Mouse (Mus musculus): Measurements from ENCODE around the gene Gm45140. TPM values are rescaled to one million over a fixed set of nuclear protein-coding genes. Genes with fewer than 3 reads are reported as not detected.

Gm45140 gene
- 2.4 and 2.6 TPM in 2 replicates for polyA plus RNA-seq (2015; fragmentation: Nextera tagmentation; extraction: Ambion mirVana)

DNA sequence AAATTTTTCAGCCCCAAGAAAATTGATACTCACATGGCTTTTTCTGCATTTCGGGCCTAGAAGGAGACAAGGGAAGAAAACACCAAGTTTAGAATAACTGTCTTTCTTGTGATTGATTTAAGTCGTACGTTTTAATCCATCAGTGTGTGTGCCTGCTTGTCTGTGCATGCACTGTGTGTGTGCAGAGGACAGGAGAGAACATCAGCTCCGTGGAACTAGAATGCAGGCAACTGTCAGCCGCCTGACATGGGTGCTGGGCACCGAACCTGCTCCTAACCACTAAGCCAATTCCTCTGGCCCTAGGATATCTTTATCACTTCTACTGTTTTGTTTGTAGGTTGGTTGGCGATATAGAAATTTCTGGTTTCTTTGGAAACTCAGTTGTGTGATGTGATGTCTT is at the start of gene Gm45140:
Gm45140 (minus strand) TSS at position 101 of the 400 bp plus-strand sequence.
- no peak within 1 kb of the TSS for H3K4me3 ChIP-seq (ENCODE audit: low read length)
- H3K36me3 ChIP-seq (ENCODE audit: control insufficient read depth, insufficient read depth) = peaks cover 13% of the 10 kb centered on the region
- no peak within 1 kb of the TSS for H3K9ac ChIP-seq (ENCODE audit: low read length)
- no peaks in the 10 kb centered on the region for H3K27me3 ChIP-seq (ENCODE audit: control insufficient read depth, insufficient read depth, low read length)
- no peak within 1 kb of the TSS for H3K27ac ChIP-seq (ENCODE audit: low read length)
- 91% methylated on average over 7 of the region's 7 CpGs for WGBS
- peaks cover 8% of the 10 kb centered on the region for H3K4me1 ChIP-seq (ENCODE audit: control insufficient read depth, insufficient read depth, low read length)
- no peak within 1 kb of the TSS for H3K4me2 ChIP-seq (ENCODE audit: low read depth, low read length)
- no peaks in the 10 kb centered on the region for H3K9me3 ChIP-seq (replicated peaks; ENCODE audit: control insufficient read depth, low read length)
- ATAC-seq (replicated peaks; ENCODE audit: extremely low read depth, insufficient read depth, low FRiP score) = no peak

DNA sequence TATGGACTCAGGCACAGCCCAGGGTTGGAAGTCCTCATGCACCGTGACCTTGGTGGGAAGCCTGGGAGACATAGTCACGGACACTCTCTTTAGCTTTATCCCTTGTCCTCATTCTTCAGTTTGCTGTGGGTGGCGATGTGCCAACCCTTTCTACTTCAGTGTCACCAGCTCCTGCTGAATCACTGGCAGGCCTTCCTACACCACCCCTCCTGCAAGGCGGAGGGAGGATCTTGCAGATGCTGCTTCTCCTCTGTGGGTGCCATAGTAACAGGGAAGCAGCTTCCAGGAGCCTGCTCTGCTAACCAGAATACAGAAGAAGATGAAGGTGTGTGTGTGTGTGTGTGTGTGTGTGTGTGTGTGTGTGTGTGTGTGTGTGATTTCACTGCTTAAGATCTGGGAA is 47.2 kb upstream of the Gm45140 start:
- no peak overlapping the region for H3K4me3 ChIP-seq (ENCODE audit: low read length)
- H3K4me1 ChIP-seq (ENCODE audit: control insufficient read depth, insufficient read depth, low read length) = no peaks in the 10 kb centered on the region
- no peaks in the 10 kb centered on the region for H3K9me3 ChIP-seq (replicated peaks; ENCODE audit: control insufficient read depth, low read length)
- H3K27ac ChIP-seq (ENCODE audit: low read length) = no peak overlapping the region
- no peak for ATAC-seq (replicated peaks; ENCODE audit: extremely low read depth, insufficient read depth, low FRiP score)
- H3K4me2 ChIP-seq (ENCODE audit: low read depth, low read length) = no peak overlapping the region
- WGBS = 51% methylated on average over 4 of the region's 4 CpGs
- no peaks in the 10 kb centered on the region for H3K36me3 ChIP-seq (ENCODE audit: control insufficient read depth, insufficient read depth)
- no peaks in the 10 kb centered on the region for H3K27me3 ChIP-seq (ENCODE audit: control insufficient read depth, insufficient read depth, low read length)
- no peak overlapping the region for H3K9ac ChIP-seq (ENCODE audit: low read length)

DNA sequence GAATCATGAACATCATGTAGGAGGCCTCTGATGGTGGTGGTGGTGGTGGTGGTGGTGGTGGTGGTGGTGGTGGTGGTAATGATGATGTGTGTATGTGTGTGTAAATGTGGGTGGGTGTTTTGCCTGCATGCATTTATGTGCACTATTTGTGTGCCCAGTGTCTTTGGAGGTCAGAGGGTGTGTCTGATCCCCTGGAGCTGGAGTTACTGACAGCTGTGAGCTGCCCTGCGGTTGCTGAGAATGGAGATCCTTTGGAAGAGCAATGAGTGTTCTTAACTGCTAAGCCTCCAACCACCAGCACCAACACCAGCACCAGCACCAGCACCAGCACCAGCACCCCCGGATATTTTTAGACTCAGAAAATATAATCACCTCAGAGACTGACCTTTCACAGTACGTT is 46.6 kb upstream of the Gm45140 start:
- Histone ChIP-seq H3K27me3 (ENCODE audit: control insufficient read depth, insufficient read depth, low read length) (no peaks in the 10 kb centered on the region), H3K4me2 (ENCODE audit: low read depth, low read length) (no peak overlapping the region), H3K9me3 (replicated peaks; ENCODE audit: control insufficient read depth, low read length) (no peaks in the 10 kb centered on the region), H3K4me1 (ENCODE audit: control insufficient read depth, insufficient read depth, low read length) (no peaks in the 10 kb centered on the region), H3K4me3 (ENCODE audit: low read length) (no peak overlapping the region), H3K36me3 (ENCODE audit: control insufficient read depth, insufficient read depth) (no peaks in the 10 kb centered on the region), H3K27ac (ENCODE audit: low read length) (no peak overlapping the region), H3K9ac (ENCODE audit: low read length) (no peak overlapping the region)
- 63% methylated on average over 3 of the region's 3 CpGs for WGBS
- ATAC-seq (replicated peaks; ENCODE audit: extremely low read depth, insufficient read depth, low FRiP score) = no peak

DNA sequence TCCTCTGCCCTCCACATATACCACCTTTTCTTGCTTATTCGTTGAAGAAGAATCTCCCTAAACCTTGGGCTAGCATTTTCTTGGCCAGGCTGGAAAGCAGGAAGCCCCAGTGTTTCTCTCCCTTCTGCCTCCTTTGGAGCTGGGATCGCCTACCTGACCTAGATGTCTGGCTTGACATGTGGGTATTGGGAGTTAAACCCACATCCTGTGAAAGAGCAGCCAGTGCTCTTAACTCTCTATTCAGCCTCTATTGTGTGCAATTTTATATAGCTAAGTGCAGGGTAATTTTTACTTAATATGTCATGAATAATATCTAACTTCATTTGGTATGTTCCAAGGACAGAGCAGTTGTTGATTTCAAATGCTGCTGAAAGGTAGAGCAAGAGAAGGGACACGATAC is 44.0 kb upstream of the Gm45140 start:
- Histone ChIP-seq H3K4me3 (ENCODE audit: low read length) (no peak overlapping the region), H3K27me3 (ENCODE audit: control insufficient read depth, insufficient read depth, low read length) (no peaks in the 10 kb centered on the region), H3K9me3 (replicated peaks; ENCODE audit: control insufficient read depth, low read length) (no peaks in the 10 kb centered on the region), H3K9ac (ENCODE audit: low read length) (no peak overlapping the region), H3K27ac (ENCODE audit: low read length) (no peak overlapping the region), H3K36me3 (ENCODE audit: control insufficient read depth, insufficient read depth) (no peaks in the 10 kb centered on the region), H3K4me1 (ENCODE audit: control insufficient read depth, insufficient read depth, low read length) (no peaks in the 10 kb centered on the region), H3K4me2 (ENCODE audit: low read depth, low read length) (no peak overlapping the region)
- WGBS = 63% methylated on average over 3 of the region's 3 CpGs
- no peak for ATAC-seq (replicated peaks; ENCODE audit: extremely low read depth, insufficient read depth, low FRiP score)

DNA sequence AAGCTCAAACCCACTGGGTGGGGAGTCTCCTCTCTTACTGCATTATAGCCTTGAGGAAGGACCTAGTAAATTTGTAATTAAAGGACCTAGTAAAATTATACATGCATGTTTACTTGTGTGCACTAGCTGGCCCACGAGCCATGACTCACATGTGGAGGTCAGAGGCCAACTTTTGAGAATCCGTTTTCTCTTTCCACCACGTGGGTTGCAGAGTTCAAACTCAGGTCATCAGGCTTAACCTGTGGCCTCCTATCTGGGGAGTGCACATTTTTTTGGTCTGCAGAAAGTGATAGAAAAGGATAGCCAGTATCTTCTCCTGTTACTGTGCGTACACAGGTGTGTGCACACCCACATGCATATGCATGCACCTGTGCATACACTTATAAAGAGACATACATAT is 43.4 kb upstream of the Gm45140 start:
- WGBS = 39% methylated on average over 4 of the region's 4 CpGs
- Histone ChIP-seq H3K27me3 (ENCODE audit: control insufficient read depth, insufficient read depth, low read length) (no peaks in the 10 kb centered on the region), H3K36me3 (ENCODE audit: control insufficient read depth, insufficient read depth) (no peaks in the 10 kb centered on the region), H3K27ac (ENCODE audit: low read length) (no peak overlapping the region), H3K4me1 (ENCODE audit: control insufficient read depth, insufficient read depth, low read length) (no peaks in the 10 kb centered on the region), H3K4me2 (ENCODE audit: low read depth, low read length) (no peak overlapping the region), H3K9me3 (replicated peaks; ENCODE audit: control insufficient read depth, low read length) (no peaks in the 10 kb centered on the region), H3K9ac (ENCODE audit: low read length) (no peak overlapping the region), H3K4me3 (ENCODE audit: low read length) (no peak overlapping the region)
- no peak for ATAC-seq (replicated peaks; ENCODE audit: extremely low read depth, insufficient read depth, low FRiP score)

DNA sequence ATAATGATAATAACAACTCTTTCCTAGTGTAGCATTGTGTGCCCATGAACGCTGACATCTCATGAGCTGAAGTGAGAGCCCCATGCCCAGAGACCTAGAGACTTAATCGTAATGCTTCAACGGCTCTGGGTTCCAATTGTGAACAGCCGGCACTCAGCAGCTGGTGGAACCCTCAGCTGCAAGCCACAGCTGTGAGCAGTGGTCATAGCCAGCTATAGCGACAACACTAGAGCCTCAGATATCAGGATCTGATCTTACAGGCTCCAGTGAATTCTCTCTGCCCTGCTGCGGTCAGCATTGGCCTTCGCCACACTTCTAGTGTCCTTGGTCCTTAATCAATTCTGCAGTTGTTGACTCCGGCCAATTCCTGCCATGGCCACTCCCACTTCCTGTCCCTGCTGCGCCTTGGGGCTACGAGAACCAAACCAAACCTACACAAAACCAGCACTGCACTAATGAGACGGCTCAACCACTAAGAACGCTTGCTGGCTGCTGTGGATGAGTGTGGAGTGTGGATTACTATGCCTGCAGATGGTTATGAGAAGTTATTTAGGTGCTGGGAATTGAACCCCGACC is 40.6 kb upstream of the Gm45140 start:
- no peaks in the 10 kb centered on the region for H3K9me3 ChIP-seq (replicated peaks; ENCODE audit: control insufficient read depth, low read length)
- ATAC-seq (replicated peaks; ENCODE audit: extremely low read depth, insufficient read depth, low FRiP score) = no peak
- no peak overlapping the region for H3K9ac ChIP-seq (ENCODE audit: low read length)
- no peak overlapping the region for H3K4me3 ChIP-seq (ENCODE audit: low read length)
- no peaks in the 10 kb centered on the region for H3K4me1 ChIP-seq (ENCODE audit: control insufficient read depth, insufficient read depth, low read length)
- no peak overlapping the region for H3K27ac ChIP-seq (ENCODE audit: low read length)
- H3K27me3 ChIP-seq (ENCODE audit: control insufficient read depth, insufficient read depth, low read length) = no peaks in the 10 kb centered on the region
- WGBS = 64% methylated on average over 13 of the region's 13 CpGs
- no peaks in the 10 kb centered on the region for H3K36me3 ChIP-seq (ENCODE audit: control insufficient read depth, insufficient read depth)
- no peak overlapping the region for H3K4me2 ChIP-seq (ENCODE audit: low read depth, low read length)

DNA sequence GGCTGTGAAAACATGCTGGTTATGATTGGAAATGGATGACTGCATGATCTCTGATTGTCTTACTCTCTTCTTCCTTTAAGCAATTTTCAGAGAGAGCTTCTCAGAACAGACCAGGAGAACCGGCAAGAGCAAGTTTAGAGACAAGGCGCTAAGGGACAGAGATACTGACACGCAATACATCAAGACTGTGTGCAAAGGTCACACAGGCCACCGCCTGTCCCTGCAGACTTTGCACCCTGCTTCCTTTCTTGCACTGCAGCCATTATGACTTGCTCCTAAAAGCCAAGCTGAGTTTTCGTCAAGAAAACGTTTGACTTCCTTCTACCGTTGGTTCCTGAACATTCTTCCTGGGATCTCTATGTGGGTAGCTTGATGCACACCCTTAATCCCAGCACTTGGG is 40.0 kb upstream of the Gm45140 start:
- WGBS = 78% methylated on average over 7 of the region's 7 CpGs
- Histone ChIP-seq H3K4me2 (ENCODE audit: low read depth, low read length) (no peak overlapping the region), H3K9me3 (replicated peaks; ENCODE audit: control insufficient read depth, low read length) (no peaks in the 10 kb centered on the region), H3K27me3 (ENCODE audit: control insufficient read depth, insufficient read depth, low read length) (no peaks in the 10 kb centered on the region), H3K4me3 (ENCODE audit: low read length) (no peak overlapping the region), H3K27ac (ENCODE audit: low read length) (no peak overlapping the region), H3K36me3 (ENCODE audit: control insufficient read depth, insufficient read depth) (no peaks in the 10 kb centered on the region), H3K4me1 (ENCODE audit: control insufficient read depth, insufficient read depth, low read length) (no peaks in the 10 kb centered on the region), H3K9ac (ENCODE audit: low read length) (no peak overlapping the region)
- ATAC-seq (replicated peaks; ENCODE audit: extremely low read depth, insufficient read depth, low FRiP score) = no peak

DNA sequence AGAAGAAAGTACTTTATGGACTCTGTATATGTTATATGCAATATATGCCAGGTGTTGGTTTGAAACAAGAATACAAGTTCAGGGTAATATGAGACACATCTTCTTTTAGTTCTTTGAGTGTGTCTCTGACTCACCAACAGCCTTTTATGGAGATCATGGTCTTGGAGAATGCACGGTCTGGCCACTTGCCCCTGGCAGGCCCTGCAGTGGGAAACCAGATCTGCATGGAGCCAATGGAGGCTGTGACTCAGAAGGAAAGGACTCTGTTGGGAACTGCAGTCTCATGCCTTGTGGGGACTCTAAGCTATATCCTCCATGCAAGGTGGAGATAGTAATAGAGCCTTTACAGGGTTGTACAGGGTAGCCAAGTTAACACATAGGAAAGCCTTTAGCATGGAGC is 39.5 kb upstream of the Gm45140 start:
- Histone ChIP-seq H3K36me3 (ENCODE audit: control insufficient read depth, insufficient read depth) (no peaks in the 10 kb centered on the region), H3K4me2 (ENCODE audit: low read depth, low read length) (no peak overlapping the region), H3K4me3 (ENCODE audit: low read length) (no peak overlapping the region), H3K4me1 (ENCODE audit: control insufficient read depth, insufficient read depth, low read length) (no peaks in the 10 kb centered on the region), H3K27ac (ENCODE audit: low read length) (no peak overlapping the region), H3K27me3 (ENCODE audit: control insufficient read depth, insufficient read depth, low read length) (no peaks in the 10 kb centered on the region), H3K9ac (ENCODE audit: low read length) (no peak overlapping the region), H3K9me3 (replicated peaks; ENCODE audit: control insufficient read depth, low read length) (no peaks in the 10 kb centered on the region)
- 71% methylated on average over 1 of the region's 1 CpGs for WGBS
- ATAC-seq (replicated peaks; ENCODE audit: extremely low read depth, insufficient read depth, low FRiP score) = no peak

DNA sequence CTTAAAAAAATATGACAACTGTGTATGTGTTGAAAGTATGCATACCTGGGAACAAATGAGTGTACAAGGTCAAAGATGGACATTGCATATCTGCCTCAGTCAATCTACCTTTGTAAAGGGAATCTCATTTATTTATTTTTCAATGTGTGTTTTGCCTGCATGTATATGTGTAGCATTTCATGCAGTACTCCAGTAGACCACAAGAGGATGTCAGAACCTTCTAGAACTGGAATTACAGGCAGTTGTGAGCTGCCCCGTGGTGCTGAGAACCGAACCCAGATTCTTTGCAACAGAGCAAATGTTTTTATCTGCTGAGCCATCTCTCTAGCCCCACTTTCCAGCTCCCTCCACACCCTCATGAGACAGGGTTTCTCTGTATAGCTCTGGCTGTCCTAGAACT is 38.4 kb upstream of the Gm45140 start:
- no peaks in the 10 kb centered on the region for H3K9me3 ChIP-seq (replicated peaks; ENCODE audit: control insufficient read depth, low read length)
- 86% methylated on average over 2 of the region's 2 CpGs for WGBS
- no peak overlapping the region for H3K4me2 ChIP-seq (ENCODE audit: low read depth, low read length)
- no peak overlapping the region for H3K27ac ChIP-seq (ENCODE audit: low read length)
- peaks cover 2% of the 10 kb centered on the region for H3K4me1 ChIP-seq (ENCODE audit: control insufficient read depth, insufficient read depth, low read length)
- no peak overlapping the region for H3K4me3 ChIP-seq (ENCODE audit: low read length)
- no peak overlapping the region for H3K9ac ChIP-seq (ENCODE audit: low read length)
- no peak for ATAC-seq (replicated peaks; ENCODE audit: extremely low read depth, insufficient read depth, low FRiP score)
- H3K27me3 ChIP-seq (ENCODE audit: control insufficient read depth, insufficient read depth, low read length) = no peaks in the 10 kb centered on the region
- H3K36me3 ChIP-seq (ENCODE audit: control insufficient read depth, insufficient read depth) = no peaks in the 10 kb centered on the region
